Mouse (Mus musculus) liver, embryonic 14.5 days (tissue): ENCODE results near the gene Churc1.

ENCODE experiments used
- CTCF ChIP-seq: IDR thresholded peaks from 2 replicates; pipeline ENCODE4 v1.5.1; 2016; ENCODE audit warnings: antibody characterized with exemption, low read depth, control low read depth
- EP300 ChIP-seq: IDR thresholded peaks from 2 replicates; pipeline ENCODE4 v1.6.1; 2016; ENCODE audit warnings: antibody characterized with exemption, low read depth

DNA sequence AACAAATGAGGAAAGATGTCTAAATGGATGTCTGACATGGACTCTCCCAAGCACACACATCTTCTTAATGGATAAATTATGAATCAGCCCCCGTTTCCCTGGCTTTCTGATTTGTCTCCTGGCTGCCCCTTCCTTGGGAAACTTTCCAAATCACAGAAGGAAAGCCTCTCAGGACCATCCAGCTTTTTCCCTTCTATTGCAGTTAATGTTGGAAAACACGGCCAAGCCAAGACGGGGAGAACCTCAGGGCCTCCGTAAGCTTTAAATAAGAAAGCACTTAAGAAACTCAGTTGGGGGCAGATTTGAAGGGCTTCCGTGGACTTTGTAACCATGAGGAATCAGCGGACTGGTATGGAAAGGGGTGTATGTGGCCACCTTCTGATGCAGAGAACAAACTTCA lies 54.5 kb downstream of the Churc1 start:
- TF ChIP-seq CTCF (no peak), EP300 (no peak)
